Mouse (Mus musculus): ENCODE measurements around the gene Cyth2.

Gene Cyth2

GRCm38 (mm10) chr7:45812921-45813320, 1.5 kb downstream of the Cyth2 start:
- 85% methylated on average over 8 of the region's 8 CpGs for WGBS

GRCm38 (mm10) chr7:45809276-45810075, 4.9 kb downstream of the Cyth2 start:
- 64% methylated on average over 14 of the region's 14 CpGs for WGBS

GRCm38 (mm10) chr7:45808471-45808870, 5.9 kb downstream of the Cyth2 start:
- WGBS, result 39% methylated on average over 11 of the region's 11 CpGs

GRCm38 (mm10) chr7:45805941-45806340, 8.4 kb downstream of the Cyth2 start:
- WGBS, result 59% methylated on average over 5 of the region's 5 CpGs

GRCm38 (mm10) chr7:45802551-45802950, 11.8 kb downstream of the Cyth2 start:
- WGBS, result 85% methylated on average over 6 of the region's 6 CpGs

GRCm38 (mm10) chr7:45801348-45801747, 13.0 kb downstream of the Cyth2 start:
- under 1% methylated on average over 12 of the region's 12 CpGs for WGBS

GRCm38 (mm10) chr7:45800546-45801204, 13.7 kb downstream of the Cyth2 start:
- WGBS, result 29% methylated on average over 25 of the region's 25 CpGs

GRCm38 (mm10) chr7:45800001-45800400, 14.4 kb downstream of the Cyth2 start:
- WGBS, result 47% methylated on average over 7 of the region's 7 CpGs

GRCm38 (mm10) chr7:45798931-45799330, 15.4 kb downstream of the Cyth2 start:
- 50% methylated on average over 7 of the region's 7 CpGs for WGBS

GRCm38 (mm10) chr7:45798511-45798836, 15.9 kb downstream of the Cyth2 start:
- 10% methylated on average over 19 of the region's 19 CpGs for WGBS

GRCm38 (mm10) chr7:45797661-45798510, 16.5 kb downstream of the Cyth2 start:
- WGBS, result 9% methylated on average over 60 of the region's 60 CpGs

GRCm38 (mm10) chr7:45796950-45797349, 17.4 kb downstream of the Cyth2 start:
- 48% methylated on average over 6 of the region's 6 CpGs for WGBS

GRCm38 (mm10) chr7:45794971-45795370, 19.4 kb downstream of the Cyth2 start:
- 89% methylated on average over 29 of the region's 29 CpGs for WGBS

- 84% methylated on average over 44 of the region's 44 CpGs for WGBS
Measured at GRCm38 (mm10) chr7:45793969-45794585, 20.3 kb downstream of the Cyth2 start.

GRCm38 (mm10) chr7:45793240-45793639, 21.1 kb downstream of the Cyth2 start:
- WGBS, result 83% methylated on average over 24 of the region's 24 CpGs

- 48% methylated on average over 17 of the region's 17 CpGs for WGBS
Measured at GRCm38 (mm10) chr7:45791756-45792490, 22.5 kb downstream of the Cyth2 start.

GRCm38 (mm10) chr7:45790721-45791120, 23.7 kb downstream of the Cyth2 start:
- WGBS, result 65% methylated on average over 6 of the region's 6 CpGs

- WGBS, result 87% methylated on average over 22 of the region's 22 CpGs
Measured at GRCm38 (mm10) chr7:45787642-45788041, 26.7 kb downstream of the Cyth2 start.

- WGBS, result 10% methylated on average over 17 of the region's 17 CpGs
Measured at GRCm38 (mm10) chr7:45786661-45787413, 27.5 kb downstream of the Cyth2 start.

GRCm38 (mm10) chr7:45786136-45786578, 28.2 kb downstream of the Cyth2 start:
- 2% methylated on average over 14 of the region's 14 CpGs for WGBS
